Mouse (Mus musculus) kidney, postnatal 0 days (tissue): ENCODE measurements around the gene Ppbp. TPM values are rescaled to one million over a fixed set of nuclear protein-coding genes. Genes with fewer than 3 reads are reported as not detected.

Experiments used
- ATAC-seq: fragments of 200-750 bp; cut with Nextera tagmentation; replicated peaks from 2 replicates; pipeline ENCODE4 v1.8.0; 2017; ENCODE audit warnings: low read depth, moderate number of reproducible peaks, moderate TSS enrichment, moderate library complexity; ENCODE audit not compliant: low FRiP score
- DNase-seq: peaks from one replicate; pipeline ENCODE4 v3.0.0-alpha.2; 2016; ENCODE audit warnings: low spot score
- H3K27ac ChIP-seq: fragments of 300-500 bp; sonication (generic); 2 replicates; pipeline ENCODE4 v1.5.1; 2014; ENCODE audit warnings: mild to moderate bottlenecking
- H3K27me3 ChIP-seq: fragments of 300-500 bp; sonication (generic); 2 replicates; pipeline ENCODE4 v1.6.1; 2014; ENCODE audit warnings: low read length, mixed read lengths; ENCODE audit not compliant: insufficient read depth
- H3K36me3 ChIP-seq: fragments of 300-500 bp; sonication (generic); 2 replicates; pipeline ENCODE4 v1.6.1; 2014; ENCODE audit warnings: low read length, mixed read lengths; ENCODE audit not compliant: insufficient read depth
- H3K4me1 ChIP-seq: fragments of 300-500 bp; sonication (generic); replicated peaks from 2 replicates; pipeline ENCODE4 v1.6.1; 2014; ENCODE audit warnings: antibody characterized with exemption, low read length, mixed read lengths; ENCODE audit not compliant: insufficient read depth
- H3K4me2 ChIP-seq: fragments of 300-500 bp; sonication (generic); 2 replicates; pipeline ENCODE4 v1.6.1; 2014; ENCODE audit warnings: mild to moderate bottlenecking, low read length, moderate library complexity, mixed read lengths
- H3K4me3 ChIP-seq: fragments of 300-500 bp; sonication (generic); replicated peaks from 2 replicates; pipeline ENCODE4 v1.5.1; 2014; ENCODE audit warnings: low read depth, low read length
- H3K9ac ChIP-seq: fragments of 300-500 bp; sonication (generic); 2 replicates; pipeline ENCODE4 v1.6.1; 2014; ENCODE audit warnings: low read depth, low read length
- H3K9me3 ChIP-seq: fragments of 300-500 bp; sonication (generic); replicated peaks from 2 replicates; pipeline ENCODE4 v1.6.1; 2016; ENCODE audit warnings: low read length, inconsistent platforms, mixed read lengths
- CTCF ChIP-seq: IDR thresholded peaks from 2 replicates; pipeline ENCODE4 v1.5.1; 2016; ENCODE audit warnings: antibody characterized with exemption, low read depth, mild to moderate bottlenecking, moderate library complexity
- WGBS: fragments of 180-500 bp; shearing (Covaris S2); extraction: QIAGEN DNeasy Blood & Tissue Kit; methylation state at CpG from one replicate; pipeline ENCODE4 v1.1.7; 2014; 5-methylcytosine and 5-hydroxymethylcytosine counted together
- polyA plus RNA-seq: library from polyadenylated mRNA; unstranded; fragments of >200 nt; fragmentation: Nextera tagmentation; extraction: Ambion mirVana; gene quantifications from 2 replicates; pipeline ENCODE4 v1.2.1, GENCODE M21; 2015

Ppbp gene
- polyA plus RNA-seq: 1.3 and 1.4 TPM in 2 replicates

DNA sequence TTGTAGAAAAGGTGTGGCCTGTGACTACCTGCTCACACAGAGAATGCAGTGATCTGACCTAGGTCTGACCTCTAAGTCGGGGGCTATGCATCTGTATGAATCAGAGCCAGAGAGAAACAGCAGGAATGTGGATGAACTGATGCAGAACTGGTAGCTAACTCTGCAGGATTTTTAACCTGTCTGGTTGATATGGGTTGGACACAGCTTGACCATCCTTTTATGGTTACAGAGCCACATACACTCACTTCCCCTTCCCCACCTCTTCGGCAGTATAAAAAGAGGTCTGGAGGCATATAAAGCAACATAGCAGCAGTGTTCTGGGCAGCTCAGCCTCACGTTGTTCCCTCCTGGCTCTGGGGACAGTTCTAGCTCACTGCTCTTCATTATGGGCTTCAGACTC, at the start of gene Ppbp:
Ppbp (plus strand) TSS at position 301 of the 400 bp plus-strand sequence.
- Histone ChIP-seq H3K36me3 (no peaks in the 10 kb centered on the region), H3K4me2 (no peak within 1 kb of the TSS), H3K27ac (no peak within 1 kb of the TSS), H3K4me1 (no peaks in the 10 kb centered on the region), H3K9me3 (no peaks in the 10 kb centered on the region), H3K4me3 (no peak within 1 kb of the TSS), H3K27me3 (no peaks in the 10 kb centered on the region), H3K9ac (no peak within 1 kb of the TSS)
- ATAC-seq (no peak), DNase-seq (no peak)
- no peak for TF ChIP-seq CTCF
- WGBS: 39% methylated on average over 3 of the region's 3 CpGs

DNA sequence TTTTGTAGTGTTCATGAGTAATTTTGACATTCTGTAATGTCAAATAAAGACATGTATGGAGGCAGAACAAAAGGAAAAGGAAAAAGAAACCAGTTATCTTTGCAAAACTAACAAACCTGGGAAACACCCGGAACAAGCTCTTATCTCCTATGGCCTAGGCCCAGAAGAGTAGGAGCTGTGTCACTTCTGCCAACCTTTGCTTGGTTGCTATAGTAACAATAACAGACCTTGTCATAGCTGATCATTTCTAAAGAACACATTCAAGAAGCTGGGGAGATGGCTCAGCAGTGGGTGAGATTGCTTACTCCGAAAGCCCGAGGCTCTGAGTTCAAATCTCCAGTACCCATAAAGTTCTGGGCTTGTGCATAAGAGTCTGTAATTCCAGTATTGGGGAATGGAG, 45.7 kb upstream of the Ppbp start:
- H3K27me3 ChIP-seq: no peaks in the 10 kb centered on the region
- no peaks in the 10 kb centered on the region for H3K36me3 ChIP-seq
- H3K9me3 ChIP-seq: no peaks in the 10 kb centered on the region
- H3K9ac ChIP-seq: no peak overlapping the region
- no peak overlapping the region for H3K4me3 ChIP-seq
- 94% methylated on average over 3 of the region's 3 CpGs for WGBS
- H3K4me2 ChIP-seq: no peak overlapping the region
- no peak for DNase-seq
- no peaks in the 10 kb centered on the region for H3K4me1 ChIP-seq
- TF ChIP-seq CTCF: no peak
- no peak overlapping the region for H3K27ac ChIP-seq
- no peak for ATAC-seq

DNA sequence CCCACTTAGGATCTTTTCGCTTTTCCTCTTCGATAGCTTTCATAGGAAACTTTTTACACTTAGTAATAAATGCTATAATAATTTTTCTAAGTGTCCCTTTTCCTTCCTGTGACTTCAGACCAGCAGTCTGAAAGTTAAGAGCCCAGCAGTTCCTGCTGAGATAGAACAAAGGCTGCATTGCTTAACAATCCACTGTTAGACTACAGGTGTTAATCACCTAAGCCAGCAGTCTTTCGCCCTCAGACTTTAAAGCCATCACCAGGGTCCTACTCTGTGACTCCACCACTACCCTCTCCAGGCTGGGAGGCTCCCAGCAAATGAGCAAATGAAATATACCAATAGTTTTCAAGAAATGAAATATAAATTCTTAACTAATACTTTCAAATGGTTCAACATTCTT, 40.1 kb upstream of the Ppbp start:
- Histone ChIP-seq H3K36me3 (no peaks in the 10 kb centered on the region), H3K27ac (no peak overlapping the region), H3K27me3 (no peaks in the 10 kb centered on the region), H3K4me2 (no peak overlapping the region), H3K4me1 (no peaks in the 10 kb centered on the region), H3K9me3 (no peaks in the 10 kb centered on the region), H3K9ac (no peak overlapping the region), H3K4me3 (no peak overlapping the region)
- DNase-seq (no peak), ATAC-seq (no peak)
- TF ChIP-seq CTCF: no peak
- WGBS: 28% methylated on average over 3 of the region's 3 CpGs

DNA sequence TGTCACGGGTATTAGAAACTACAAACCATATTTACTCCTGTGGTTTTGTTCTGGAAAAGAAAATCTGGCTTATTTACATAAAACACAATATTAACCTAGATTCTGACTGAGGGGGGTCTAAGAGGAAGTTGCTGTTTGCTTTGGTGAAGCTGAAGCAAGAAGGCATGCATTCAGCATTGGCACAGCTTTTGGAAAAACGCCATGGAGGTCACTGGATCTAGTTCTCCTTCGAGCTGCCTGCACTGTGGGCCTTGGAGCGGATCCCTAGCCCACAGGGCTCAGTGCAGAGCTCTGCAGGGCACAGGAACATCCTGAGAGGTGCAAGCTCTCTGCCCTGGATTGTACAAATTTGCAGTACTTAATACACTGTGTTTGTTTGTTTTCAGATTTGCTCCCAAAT, 36.8 kb upstream of the Ppbp start:
- H3K9me3 ChIP-seq: no peaks in the 10 kb centered on the region
- H3K36me3 ChIP-seq: no peaks in the 10 kb centered on the region
- no peak for DNase-seq
- H3K27me3 ChIP-seq: no peaks in the 10 kb centered on the region
- WGBS: 63% methylated on average over 4 of the region's 4 CpGs
- TF ChIP-seq CTCF: no peak
- H3K9ac ChIP-seq: no peak overlapping the region
- no peak overlapping the region for H3K4me3 ChIP-seq
- no peak overlapping the region for H3K4me2 ChIP-seq
- H3K27ac ChIP-seq: no peak overlapping the region
- ATAC-seq: no peak
- no peaks in the 10 kb centered on the region for H3K4me1 ChIP-seq

DNA sequence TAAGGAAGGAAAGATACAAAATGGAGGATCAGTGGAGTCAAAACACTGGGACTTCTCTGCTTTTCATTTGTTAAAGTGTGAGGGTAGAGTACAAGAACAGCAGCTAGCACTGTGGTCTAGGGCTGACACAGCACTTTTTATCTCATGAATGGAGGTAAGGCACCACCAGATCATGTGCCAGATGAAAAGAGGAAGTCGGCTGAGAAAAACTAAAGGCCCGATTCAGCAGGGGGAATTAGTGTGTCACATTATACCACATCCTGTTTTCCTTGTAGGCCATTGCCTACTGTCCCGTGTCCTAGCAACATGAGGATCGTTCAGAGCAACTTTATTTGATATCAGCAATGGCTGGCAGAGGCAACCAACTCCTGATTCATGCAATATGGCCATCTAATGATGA, 26.3 kb upstream of the Ppbp start:
- no peak for TF ChIP-seq CTCF
- Histone ChIP-seq H3K27me3 (no peaks in the 10 kb centered on the region), H3K36me3 (no peaks in the 10 kb centered on the region), H3K9me3 (no peaks in the 10 kb centered on the region), H3K27ac (no peak overlapping the region), H3K9ac (no peak overlapping the region), H3K4me1 (no peaks in the 10 kb centered on the region), H3K4me3 (no peak overlapping the region), H3K4me2 (no peak overlapping the region)
- ATAC-seq (no peak), DNase-seq (no peak)
- 36% methylated on average over 4 of the region's 4 CpGs for WGBS

DNA sequence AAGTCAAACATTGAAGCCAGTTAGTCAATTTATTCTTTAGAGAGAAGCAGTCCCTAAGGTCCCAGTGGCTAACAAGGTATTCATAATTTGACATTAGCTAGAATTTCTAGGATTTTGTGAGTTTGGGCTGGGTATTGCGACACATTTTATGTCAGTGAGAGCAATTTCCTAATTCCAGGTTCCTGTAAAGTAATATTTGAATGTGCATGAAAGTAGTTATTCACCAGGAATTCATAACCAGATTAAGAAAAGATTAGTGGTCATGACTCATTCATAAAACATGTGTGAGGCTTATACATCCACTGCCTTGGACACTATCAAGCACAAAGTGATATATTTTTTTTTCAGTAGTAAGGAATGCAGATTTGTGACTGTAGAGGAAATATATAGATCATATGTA, 14.4 kb upstream of the Ppbp start:
- H3K27ac ChIP-seq: no peak overlapping the region
- no peak overlapping the region for H3K9ac ChIP-seq
- H3K9me3 ChIP-seq: no peaks in the 10 kb centered on the region
- 0 out of 2 replicates have a peak, but pooled peaks cover 7% of the 10 kb centered on the region for H3K4me1 ChIP-seq
- no peak overlapping the region for H3K4me2 ChIP-seq
- no peak overlapping the region for H3K4me3 ChIP-seq
- WGBS: 95% methylated on average over 1 of the region's 1 CpGs
- peaks cover under 1% of the 10 kb centered on the region; the same call in 1 of the 2 replicates for H3K27me3 ChIP-seq
- TF ChIP-seq CTCF: no peak
- no peak for DNase-seq
- no peaks in the 10 kb centered on the region for H3K36me3 ChIP-seq
- ATAC-seq: no peak

DNA sequence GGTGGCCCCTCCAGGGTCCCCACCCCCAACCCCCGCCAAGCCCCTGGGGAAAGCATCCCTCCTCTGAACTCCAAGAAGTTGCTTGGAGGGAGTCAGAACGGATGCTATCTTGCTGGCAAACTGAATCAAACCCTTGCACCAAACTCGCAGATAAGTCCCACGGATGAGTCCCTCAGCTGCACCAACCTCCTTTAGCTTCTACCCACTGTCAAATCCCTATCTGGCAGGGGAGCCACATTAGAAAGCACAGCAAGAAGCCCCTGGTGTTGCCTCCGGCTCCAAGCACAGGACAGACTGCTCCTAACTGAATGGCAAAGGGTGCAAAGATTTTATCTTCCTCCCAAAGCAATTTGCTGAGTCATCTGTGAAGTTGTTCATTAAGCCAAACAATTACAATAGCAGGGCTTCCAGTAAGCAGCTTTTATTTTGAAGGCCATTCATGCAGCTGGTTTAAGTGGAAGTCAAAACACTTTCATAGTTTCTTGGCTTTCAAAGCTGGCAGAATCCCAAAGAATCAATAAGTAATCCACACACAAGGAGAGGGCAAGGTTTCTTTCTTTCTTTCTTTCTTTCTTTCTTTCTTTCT, 10.2 kb upstream of the Ppbp start:
- 50% methylated on average over 5 of the region's 5 CpGs for WGBS
- Histone ChIP-seq H3K4me1 (peaks cover 12% of the 10 kb centered on the region; the same call in 1 of the 2 replicates), H3K9me3 (no peaks in the 10 kb centered on the region), H3K4me3 (no peak overlapping the region), H3K4me2 (no peak overlapping the region), H3K36me3 (no peaks in the 10 kb centered on the region), H3K27me3 (peaks cover 6% of the 10 kb centered on the region), H3K9ac (no peak overlapping the region), H3K27ac (no peak overlapping the region)
- ATAC-seq (peak; percentile 49; the same call in 1 of the 2 replicates), DNase-seq (peak; percentile 66)
- TF ChIP-seq CTCF: no peak
